Mouse (Mus musculus) naive thymus-derived CD4-positive, alpha-beta T cell, adult 2 months (primary cell): ENCODE data around the gene Sinhcaf.
"Not testable (repeated sequence)": the region's sequence is repeated elsewhere in the genome, so short reads cannot be mapped to it uniquely, and the experiment has no call there.

Experiments used
- DNase-seq: peaks from one replicate; pipeline ENCODE4 v3.0.0-alpha.2; 2011; ENCODE audit warnings: low read depth

Gene Sinhcaf

GRCm38 (mm10) chr6:148945509-148946408, 508 bp downstream of the Sinhcaf start:
- peak; percentile 76 for DNase-seq

DNA sequence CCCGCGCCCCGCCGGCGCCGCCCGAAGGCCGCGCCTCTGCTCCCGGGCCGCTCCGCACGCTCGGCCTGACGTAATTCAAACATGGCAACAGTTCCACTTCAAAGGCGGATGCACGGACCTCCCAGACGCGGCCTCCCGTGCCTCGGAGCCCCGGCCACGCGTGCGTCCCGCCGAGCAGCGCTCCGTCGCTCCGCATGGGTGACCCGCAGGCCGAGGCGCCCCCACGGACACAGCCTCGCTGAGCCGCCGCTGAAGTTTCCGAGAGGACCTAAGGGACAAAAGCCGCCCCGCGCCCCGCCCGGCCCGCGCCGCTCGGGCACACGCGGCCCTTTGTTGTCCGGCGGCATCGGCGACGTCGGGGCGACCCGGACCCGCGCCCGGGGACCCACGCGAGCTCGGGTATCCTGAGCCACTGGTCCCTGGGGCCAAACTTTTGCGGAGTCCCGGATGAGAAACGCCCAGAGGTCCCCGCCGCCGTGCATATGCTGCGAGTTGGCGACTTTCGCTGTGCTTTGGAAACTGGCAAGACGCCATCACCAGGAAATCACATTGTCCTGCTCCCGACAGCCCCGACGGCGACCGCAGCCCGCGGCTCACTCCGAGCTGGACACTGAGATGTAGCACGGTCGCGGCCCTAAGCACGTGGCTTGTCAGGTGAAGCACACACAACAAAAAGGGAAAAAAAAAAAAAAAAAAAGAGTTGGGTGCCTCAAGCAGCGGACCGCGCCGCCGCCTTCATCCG, 1.3 kb downstream of the Sinhcaf start:
- peak; percentile 80 for DNase-seq

- DNase-seq: no peak
Observed at GRCm38 (mm10) chr6:148944344-148944766, 1.9 kb downstream of the Sinhcaf start.

DNA sequence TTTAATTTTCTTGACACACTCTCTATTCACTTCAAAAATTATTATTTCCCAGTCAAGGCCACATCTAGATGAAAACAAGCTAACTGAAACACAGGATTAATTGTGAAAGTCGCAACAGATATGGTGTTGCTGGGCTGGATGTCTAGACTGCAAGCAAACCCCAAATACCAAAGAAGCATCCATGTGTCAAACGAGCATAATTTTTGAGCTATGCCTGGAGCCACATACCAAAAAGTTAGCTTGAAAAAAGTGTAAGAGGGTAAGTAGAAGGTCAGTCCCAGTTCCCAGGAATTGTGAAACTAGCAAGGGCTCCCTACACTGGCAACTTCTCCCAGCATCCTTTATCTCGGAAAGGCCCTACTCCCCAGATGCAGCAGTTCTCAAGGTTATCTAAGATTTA, 2.6 kb downstream of the Sinhcaf start:
- DNase-seq: no peak

- DNase-seq: peak; percentile 22
Observed at GRCm38 (mm10) chr6:148942406-148942805, 3.9 kb downstream of the Sinhcaf start.

DNA sequence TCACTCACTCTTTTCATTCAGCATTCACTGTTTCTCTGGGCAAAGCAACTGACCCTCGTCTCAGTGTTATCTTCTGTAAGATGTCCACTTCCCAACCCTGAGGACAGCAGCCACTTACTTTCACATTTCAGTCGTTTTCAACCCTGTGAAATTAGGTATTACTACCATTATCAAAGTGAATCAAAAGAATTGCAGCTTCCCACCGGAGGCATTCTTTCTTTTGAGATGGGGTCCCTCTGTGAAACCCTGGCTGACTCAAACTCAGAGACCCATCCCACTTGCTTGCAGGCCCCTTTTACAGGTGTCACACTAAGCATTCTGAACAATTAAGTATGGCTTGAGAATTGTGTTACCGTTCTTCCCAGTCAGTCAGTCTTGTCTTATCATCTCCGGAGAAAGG, 4.4 kb downstream of the Sinhcaf start:
- no peak for DNase-seq

DNA sequence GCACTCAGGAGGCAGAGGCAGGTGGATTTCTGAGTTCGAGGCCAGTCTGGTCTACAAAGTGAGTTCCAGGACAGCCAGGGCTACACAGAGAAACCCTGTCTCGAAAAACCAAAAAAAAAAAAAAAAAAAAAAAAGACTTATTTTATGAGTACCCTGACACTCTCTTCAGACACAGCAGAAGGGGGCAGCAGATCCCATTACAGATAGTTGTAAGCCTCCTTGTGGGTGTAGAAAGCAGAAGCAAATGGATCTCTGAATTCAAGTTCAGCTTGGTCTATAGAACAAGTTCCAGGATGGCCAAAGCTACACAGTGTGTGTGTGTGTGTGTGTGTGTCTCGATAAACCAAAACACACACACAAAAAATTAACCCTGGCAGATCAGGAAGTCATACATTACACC, 5.9 kb downstream of the Sinhcaf start:
- peak; percentile 51 for DNase-seq

GRCm38 (mm10) chr6:148937693-148938092, 8.6 kb downstream of the Sinhcaf start:
- DNase-seq: no peak

DNA sequence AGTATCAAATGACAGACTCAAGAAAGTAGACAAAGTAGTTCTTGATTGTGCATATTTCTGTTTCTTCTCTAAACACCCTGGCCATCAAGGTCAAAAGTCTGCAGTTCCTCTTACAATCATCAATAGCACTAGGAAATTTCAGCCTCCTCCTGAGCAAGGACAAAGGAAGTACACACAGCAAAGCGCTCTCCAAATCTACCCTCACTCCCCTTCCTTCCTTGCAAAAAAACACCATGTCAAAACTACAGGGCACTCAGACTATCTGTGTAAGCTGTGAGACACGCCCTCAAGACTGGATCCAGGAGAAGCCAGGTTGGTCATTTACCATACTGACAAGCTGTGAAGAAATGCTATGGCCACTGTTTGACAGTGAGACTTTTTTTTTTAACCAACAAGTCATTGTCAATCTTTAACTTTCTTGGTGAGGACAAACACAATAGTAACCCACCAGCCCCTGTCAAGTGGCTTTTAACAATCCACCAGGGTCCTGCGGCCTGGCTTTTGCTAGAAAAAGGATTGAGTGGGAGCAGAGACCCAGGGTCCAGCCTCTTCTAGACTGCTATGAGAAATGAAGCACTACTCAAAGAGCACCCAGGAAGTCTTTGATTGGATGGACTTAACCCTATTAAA, 11.2 kb downstream of the Sinhcaf start:
- no peak for DNase-seq

DNA sequence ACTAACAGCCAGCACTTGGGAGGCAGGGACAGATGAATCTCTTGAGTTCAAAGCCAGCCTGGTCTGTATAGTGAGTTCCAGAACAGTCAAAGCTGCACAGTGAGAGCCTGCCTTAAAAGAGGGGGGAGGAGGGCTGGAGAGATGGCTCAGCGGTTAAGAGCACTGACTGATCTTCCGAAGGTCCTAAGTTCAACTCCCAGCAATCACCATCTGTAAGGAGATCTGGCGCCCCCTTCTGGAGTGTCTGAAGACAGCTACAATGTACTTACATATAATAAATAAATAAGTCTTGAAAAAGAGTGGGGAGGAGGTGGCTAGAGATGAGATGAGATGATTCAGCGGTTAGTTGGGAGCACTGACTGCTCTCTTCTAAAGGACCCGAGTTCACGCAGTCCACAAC, 15.0 kb downstream of the Sinhcaf start:
- peak; percentile 40 for DNase-seq

- no peak for DNase-seq
Observed at GRCm38 (mm10) chr6:148918841-148919398, 27.3 kb downstream of the Sinhcaf start.

DNA sequence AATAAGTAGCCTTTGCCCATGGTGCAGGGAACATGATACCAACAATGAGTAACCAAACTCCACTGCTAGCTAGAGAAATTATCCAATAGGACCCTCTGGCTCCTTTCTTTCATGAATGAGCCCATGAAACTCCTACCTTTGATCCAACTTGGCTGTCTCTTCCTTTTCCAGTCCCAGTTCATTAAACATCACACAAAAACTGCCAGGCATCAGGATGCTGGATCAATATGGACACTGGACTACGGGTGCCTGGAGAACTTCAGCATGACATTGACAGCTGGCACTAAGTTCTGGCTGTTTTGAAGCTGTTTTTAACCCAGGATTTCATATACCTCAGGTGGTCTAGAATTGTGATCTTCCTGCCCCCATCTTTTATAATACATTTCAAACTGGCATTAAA, 28.6 kb downstream of the Sinhcaf start:
- DNase-seq: no peak

- DNase-seq: peak; percentile 63
Observed at GRCm38 (mm10) chr6:148916817-148917216, 29.4 kb downstream of the Sinhcaf start.

GRCm38 (mm10) chr6:148913938-148914337, 32.3 kb downstream of the Sinhcaf start:
- DNase-seq: peak; percentile 74

DNA sequence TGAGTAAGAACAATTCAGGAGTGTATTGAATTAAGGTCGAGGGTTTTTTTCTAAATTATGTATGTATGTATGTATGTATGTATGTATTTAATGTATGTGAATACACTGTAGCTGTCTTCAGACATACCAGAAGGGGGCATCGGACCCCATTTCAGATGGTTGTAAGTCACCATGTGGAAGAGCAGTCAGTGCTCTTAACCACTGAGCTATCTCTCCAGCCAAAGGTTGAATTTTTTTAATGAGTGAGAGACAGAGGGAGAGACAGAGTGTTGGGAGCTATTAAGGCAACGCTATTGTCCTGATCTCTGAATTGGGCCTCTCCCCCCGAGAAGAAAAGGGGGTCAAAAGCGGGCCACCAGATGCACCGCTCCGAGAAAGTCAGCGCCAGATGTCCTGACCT, 34.4 kb downstream of the Sinhcaf start:
- not testable (repeated sequence) for DNase-seq

DNA sequence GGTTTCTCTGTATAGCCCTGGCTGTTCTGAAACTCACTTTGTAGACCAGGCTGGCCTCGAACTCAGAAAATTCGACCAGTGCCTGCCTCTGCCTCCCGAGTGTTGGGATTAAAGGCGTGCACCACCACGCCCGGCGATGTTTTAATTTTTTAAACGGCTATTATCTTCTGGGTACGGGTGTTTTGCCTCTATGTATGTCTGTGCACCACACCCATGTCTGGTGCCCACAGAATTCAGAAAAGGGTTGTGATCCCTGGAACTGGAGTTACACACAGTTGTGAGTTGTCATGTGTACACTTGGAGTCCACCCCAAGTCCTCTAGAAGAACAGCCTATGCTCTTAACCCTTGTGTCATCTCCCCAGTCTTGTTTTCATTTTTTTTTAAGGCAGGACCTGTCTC, 39.3 kb downstream of the Sinhcaf start:
- no peak for DNase-seq

- DNase-seq: no peak
Observed at GRCm38 (mm10) chr6:148902728-148903127, 43.5 kb downstream of the Sinhcaf start.

GRCm38 (mm10) chr6:148896507-148896851, 49.8 kb downstream of the Sinhcaf start:
- no peak for DNase-seq

DNA sequence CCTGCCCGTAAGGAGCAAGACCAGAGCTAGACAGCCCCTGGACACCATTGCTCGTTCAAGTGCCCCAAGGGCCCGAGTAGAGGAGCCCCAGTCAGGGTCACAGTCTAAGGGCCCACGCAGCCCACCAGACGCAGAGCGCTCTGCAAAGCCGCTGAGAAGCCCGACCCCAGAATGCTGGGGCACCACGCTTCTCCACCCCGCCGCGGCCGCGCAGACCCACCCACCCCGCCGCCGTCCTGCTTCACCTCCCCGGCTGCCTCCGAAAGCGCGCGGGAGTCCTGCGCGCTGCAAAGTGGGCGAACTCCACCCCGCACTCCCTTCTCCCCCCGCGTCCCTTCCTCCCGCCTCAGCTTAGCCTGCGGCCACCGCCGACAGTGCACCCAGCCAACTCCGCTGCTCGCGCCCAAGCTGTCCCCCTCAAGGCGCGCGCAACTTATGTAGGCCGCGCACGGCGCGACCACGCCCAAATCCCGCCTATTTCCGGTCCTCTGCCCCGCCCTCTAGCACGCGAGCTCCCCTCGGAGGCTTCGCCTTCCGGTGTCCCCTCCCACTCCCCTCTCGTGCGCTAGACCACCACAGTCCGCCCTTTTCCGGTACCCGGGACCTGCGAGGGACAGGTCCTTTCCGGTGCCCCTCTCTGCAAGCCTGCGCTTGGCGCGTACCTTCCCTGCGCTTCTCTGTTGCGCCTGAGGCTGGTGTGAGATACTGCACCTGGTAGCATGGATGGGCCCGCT, 50.3 kb downstream of the Sinhcaf start, which contains the start of gene Caprin2:
TSS of gene Caprin2 (minus strand) at position 465 of the 734 bp plus-strand sequence.
- DNase-seq: peak; percentile 97

DNA sequence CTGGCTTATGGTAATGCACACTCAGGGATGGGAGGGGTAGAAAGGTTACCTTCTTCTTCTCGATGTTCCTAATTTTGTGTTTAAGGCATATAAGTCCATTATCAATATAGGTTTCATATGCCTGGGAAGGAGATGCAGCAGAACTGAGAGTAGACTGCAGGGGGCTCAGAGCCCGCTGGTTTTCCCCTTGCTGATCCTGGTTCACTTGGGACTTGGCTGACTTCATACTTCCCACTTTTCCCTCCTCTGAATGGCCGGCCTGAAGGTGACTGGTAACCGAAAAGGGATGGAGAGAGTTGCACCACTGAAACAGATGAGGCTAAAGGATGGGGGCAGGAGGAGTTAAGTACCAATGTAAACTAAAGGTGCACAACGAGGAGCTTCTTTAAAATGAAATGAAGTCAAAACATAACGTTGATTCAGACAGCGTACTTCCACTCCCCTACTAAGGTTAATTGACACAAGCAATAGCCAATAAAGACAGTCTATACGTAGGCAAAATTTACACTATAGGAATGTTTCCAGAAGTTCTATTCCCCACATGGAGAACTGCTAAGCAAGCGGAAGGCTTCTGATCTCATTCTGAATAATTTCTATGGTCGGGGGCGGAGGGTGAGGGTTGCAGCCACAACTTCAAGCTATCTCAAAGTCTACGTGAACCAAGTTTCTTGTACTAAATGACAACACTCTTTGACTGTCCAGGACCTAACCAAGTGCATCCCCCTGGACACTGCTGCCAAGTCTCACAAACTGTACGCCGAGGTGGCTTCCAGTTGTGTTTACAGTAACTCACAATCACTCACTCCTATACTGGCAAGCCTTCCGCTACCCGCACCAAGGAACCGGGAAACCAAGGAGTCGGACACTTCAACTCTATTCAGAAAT, 51.1 kb downstream of the Sinhcaf start:
- peak; percentile 51 for DNase-seq

- no peak for DNase-seq
Observed at GRCm38 (mm10) chr6:148873911-148874310, 72.4 kb downstream of the Sinhcaf start.
